Mouse (Mus musculus): ENCODE results near the gene Rapgef1.

- TF ChIP-seq FLI1 (IDR thresholded peaks at IDR 0.05; ENCODE audit: low read length), result no peak
- TF ChIP-seq GATA1 (IDR thresholded peaks at IDR 0.05; ENCODE audit: borderline replicate concordance, low read length), result no peak
These were observed 58.3 kb downstream of the Rapgef1 start for GRCm38 (mm10) chr2:29677842-29678241.
